Mouse (Mus musculus): ENCODE results near the gene Tmem30c. TPM values are rescaled to one million over a fixed set of nuclear protein-coding genes. Genes with fewer than 3 reads are reported as not detected.
"Not testable (repeated sequence)": the region's sequence is repeated elsewhere in the genome, so short reads cannot be mapped to it uniquely, and the experiment has no call there.

Gene Tmem30c
- polyA plus RNA-seq, 1 experiment from 2014 or later, result 0.18 TPM

DNA sequence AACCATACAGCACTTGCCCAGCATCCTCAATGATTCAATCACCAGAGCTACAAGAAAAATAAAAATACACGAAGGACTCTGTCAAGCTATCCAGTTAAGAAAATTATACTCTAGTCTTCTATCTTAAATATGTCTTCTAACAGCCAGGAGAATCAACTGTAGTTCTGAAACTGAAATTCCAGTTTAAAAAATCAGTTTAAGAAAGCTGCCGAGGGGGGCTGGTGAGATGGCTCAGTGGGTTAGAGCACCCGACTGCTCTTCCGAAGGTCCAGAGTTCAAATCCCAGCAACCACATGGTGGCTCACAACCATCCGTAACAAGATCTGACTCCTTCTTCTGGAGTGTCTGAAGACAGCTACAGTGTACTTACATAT, 60.7 kb downstream of the Tmem30c start:
- DNase-seq; ATAC-seq (ENCODE audit: low FRiP score, low TSS enrichment); H3K9ac ChIP-seq (replicated peaks; ENCODE audit: low read length); H3K27ac ChIP-seq (replicated peaks; ENCODE audit: low read depth, low read length); H3K4me1 ChIP-seq (ENCODE audit: control insufficient read depth, insufficient read depth, low read length); H3K36me3 ChIP-seq (ENCODE audit: control insufficient read depth, insufficient read depth, low read length); H3K27me3 ChIP-seq (ENCODE audit: control insufficient read depth, insufficient read depth, low read length); H3K9me3 ChIP-seq (ENCODE audit: control insufficient read depth, low read length): not testable (repeated sequence)
- 72% methylated on average over 4 of the region's 5 CpGs for WGBS
- H3K4me2 ChIP-seq (ENCODE audit: low read length), result peak overlapping the region; percentile 52
- peak overlapping the region; percentile 61 for H3K4me3 ChIP-seq (replicated peaks; ENCODE audit: low read depth, low read length)

DNA sequence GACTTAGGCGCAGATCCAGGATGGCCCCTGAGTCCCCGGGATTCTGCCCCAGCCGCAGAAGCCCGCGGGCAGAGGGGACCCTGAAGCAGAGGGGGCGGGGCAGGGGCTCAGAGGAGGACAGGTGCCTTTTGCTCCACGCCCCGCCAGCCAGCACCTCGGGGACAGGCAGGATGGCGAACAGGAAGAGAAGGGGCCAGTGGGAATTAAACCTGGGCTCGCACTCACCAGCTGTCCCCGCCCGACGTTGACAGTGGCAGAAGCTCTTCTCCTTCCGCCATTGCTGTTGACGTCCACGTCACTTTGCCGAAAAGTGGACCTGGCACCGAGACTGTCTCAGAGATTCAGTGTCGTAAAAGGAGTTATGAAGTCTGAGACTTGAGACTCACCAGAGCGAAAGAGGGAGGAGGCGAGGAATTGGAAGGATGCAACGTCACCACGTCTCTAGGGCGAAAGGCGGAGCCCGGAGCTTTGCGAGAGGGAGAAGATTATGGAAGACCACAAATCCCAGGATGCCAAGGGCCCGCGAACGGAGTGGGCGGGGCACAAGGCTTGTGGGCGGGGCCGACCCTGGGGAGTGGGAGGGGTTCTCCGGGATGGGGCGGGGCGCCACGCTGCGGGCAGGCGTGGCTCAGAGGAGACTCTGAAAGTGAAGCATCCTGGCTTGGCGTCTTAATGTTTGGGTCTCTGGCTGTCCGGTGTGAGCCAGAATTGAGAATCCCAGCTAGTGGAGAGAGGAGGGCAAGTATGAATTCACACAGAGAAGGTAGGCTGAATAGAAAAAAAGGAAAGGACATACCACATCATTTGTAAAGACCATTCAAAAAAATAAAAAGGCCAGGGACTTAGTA, 61.4 kb downstream of the Tmem30c start, which contains the start of gene Tbc1d23:
Gene Tbc1d23 (minus strand): TSS at position 416 of the 848 bp plus-strand sequence.
- Histone ChIP-seq H3K4me3 (replicated peaks; ENCODE audit: low read depth, low read length) (peak within 1 kb of the TSS; percentile 61), H3K27me3 (ENCODE audit: control insufficient read depth, insufficient read depth, low read length) (no peaks in the 10 kb centered on the region), H3K9ac (replicated peaks; ENCODE audit: low read length) (peak within 1 kb of the TSS; percentile 66), H3K4me1 (ENCODE audit: control insufficient read depth, insufficient read depth, low read length) (peaks cover 6% of the 10 kb centered on the region), H3K36me3 (ENCODE audit: control insufficient read depth, insufficient read depth, low read length) (no peaks in the 10 kb centered on the region), H3K4me2 (ENCODE audit: low read length) (peak within 1 kb of the TSS; percentile 52), H3K9me3 (ENCODE audit: control insufficient read depth, low read length) (no peaks in the 10 kb centered on the region), H3K27ac (replicated peaks; ENCODE audit: low read depth, low read length) (peak within 1 kb of the TSS; percentile 82)
- under 1% methylated on average over 42 of the region's 42 CpGs for WGBS
- DNase-seq (peak; percentile 98), ATAC-seq (ENCODE audit: low FRiP score, low TSS enrichment) (peak; percentile 99)

DNA sequence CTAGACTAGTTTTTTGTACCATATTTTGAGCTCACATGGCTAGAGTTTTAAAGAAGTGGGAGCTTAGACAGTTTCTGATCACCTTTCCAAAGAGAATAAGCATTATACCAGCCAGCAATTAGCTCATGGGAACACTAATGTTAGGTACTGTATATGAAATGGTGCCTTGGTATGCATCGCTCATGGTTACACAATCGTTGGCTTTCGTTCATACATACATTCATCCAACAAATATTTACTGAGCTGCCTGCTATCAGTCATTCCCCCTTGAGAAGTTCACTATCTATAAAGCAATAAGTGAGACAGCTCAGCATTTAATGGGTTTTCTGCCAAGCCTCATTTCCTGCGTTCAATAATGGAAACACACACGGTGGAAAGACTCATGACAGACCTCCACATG, 66.2 kb downstream of the Tmem30c start:
- 92% methylated on average over 5 of the region's 5 CpGs for WGBS

DNA sequence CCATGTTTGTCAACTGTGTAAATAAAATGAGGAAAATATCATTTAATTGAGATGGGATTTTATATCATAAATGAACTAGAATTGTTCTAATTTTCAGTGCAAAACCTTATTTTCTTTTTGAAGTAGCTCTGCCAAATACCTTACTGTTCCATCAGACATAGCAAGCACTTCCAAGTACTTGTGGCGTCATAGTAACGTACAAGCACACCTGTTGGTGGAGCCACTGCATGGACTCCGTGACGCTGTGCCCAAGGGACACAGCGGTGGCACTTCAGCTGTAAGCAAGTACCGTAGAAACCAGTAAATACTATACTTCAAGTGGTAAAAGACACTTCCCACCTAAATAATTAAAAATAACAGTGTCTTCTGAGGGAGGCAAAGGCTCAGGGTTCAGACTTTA, 72.3 kb downstream of the Tmem30c start:
- 96% methylated on average over 6 of the region's 6 CpGs for WGBS
- Histone ChIP-seq H3K4me1 (ENCODE audit: control insufficient read depth, insufficient read depth, low read length) (no peaks in the 10 kb centered on the region), H3K9me3 (ENCODE audit: control insufficient read depth, low read length) (no peaks in the 10 kb centered on the region), H3K4me3 (replicated peaks; ENCODE audit: low read depth, low read length) (no peak overlapping the region), H3K4me2 (ENCODE audit: low read length) (no peak overlapping the region), H3K27ac (replicated peaks; ENCODE audit: low read depth, low read length) (no peak overlapping the region), H3K27me3 (ENCODE audit: control insufficient read depth, insufficient read depth, low read length) (no peaks in the 10 kb centered on the region), H3K36me3 (ENCODE audit: control insufficient read depth, insufficient read depth, low read length) (peaks cover 17% of the 10 kb centered on the region; the same call in 1 of the 2 replicates), H3K9ac (replicated peaks; ENCODE audit: low read length) (no peak overlapping the region)
- DNase-seq (no peak), ATAC-seq (ENCODE audit: low FRiP score, low TSS enrichment) (no peak)

More for the DNA sequence above, 66.2 kb downstream of the Tmem30c start:
- DNase-seq (no peak), ATAC-seq (ENCODE audit: low FRiP score, low TSS enrichment) (no peak)
- Histone ChIP-seq H3K9ac (replicated peaks; ENCODE audit: low read length) (no peak overlapping the region), H3K9me3 (ENCODE audit: control insufficient read depth, low read length) (no peaks in the 10 kb centered on the region), H3K4me1 (ENCODE audit: control insufficient read depth, insufficient read depth, low read length) (peaks cover 6% of the 10 kb centered on the region), H3K4me3 (replicated peaks; ENCODE audit: low read depth, low read length) (no peak overlapping the region), H3K27me3 (ENCODE audit: control insufficient read depth, insufficient read depth, low read length) (no peaks in the 10 kb centered on the region), H3K4me2 (ENCODE audit: low read length) (no peak overlapping the region), H3K36me3 (ENCODE audit: control insufficient read depth, insufficient read depth, low read length) (no peaks in the 10 kb centered on the region), H3K27ac (replicated peaks; ENCODE audit: low read depth, low read length) (no peak overlapping the region)

Other genes starting within 250 kb of the Tmem30c start
- not detected in 2 replicates for gene Tmem45a2, start 221.5 kb downstream of the Tmem30c start, polyA plus RNA-seq (2014; fragmentation: Nextera tagmentation; extraction: Ambion mirVana)
- 71.4 and 86.6 TPM in 2 replicates for gene Tomm70a, start 171.2 kb downstream of the Tmem30c start, polyA plus RNA-seq (2014; fragmentation: Nextera tagmentation; extraction: Ambion mirVana)
- 45.3 and 49.0 TPM in 2 replicates for gene Nit2, start 125.5 kb downstream of the Tmem30c start, polyA plus RNA-seq (2014; fragmentation: Nextera tagmentation; extraction: Ambion mirVana)
- gene Tbc1d23, start 61.4 kb downstream of the Tmem30c start, polyA plus RNA-seq (2014; fragmentation: Nextera tagmentation; extraction: Ambion mirVana), result 47.4 and 52.4 TPM in 2 replicates
- gene Filip1l, start 60.2 kb upstream of the Tmem30c start, polyA plus RNA-seq (2014; fragmentation: Nextera tagmentation; extraction: Ambion mirVana), result 1.4 and 3.0 TPM in 2 replicates

Data from midbrain, embryonic 14.5 days (tissue).